Mouse (Mus musculus) liver, adult 2 months (tissue): ENCODE results near the gene Dapk3.

ENCODE experiments used
- CTCF ChIP-seq: fragments of 200-500 bp; IDR thresholded peaks from 2 replicates; pipeline ENCODE4 v1.5.1; 2011; ENCODE audit warnings: low read depth, low read length, control low read depth
- POLR2A ChIP-seq: fragments of 200-500 bp; IDR thresholded peaks from 2 replicates; pipeline ENCODE4 v1.6.1; 2011; ENCODE audit warnings: low read length, control low read depth; ENCODE audit not compliant: insufficient read depth; ENCODE audit errors: extremely low read depth

- no peak for TF ChIP-seq CTCF
- TF ChIP-seq POLR2A, result no peak
Observed at GRCm38 (mm10) chr10:81151261-81151660, 31.5 kb upstream of the Dapk3 start.
